Mouse (Mus musculus) cerebellum, adult 11 months (tissue): ENCODE data around the gene Glt8d2.

Experiments used
- DNase-seq: peaks from one replicate; pipeline ENCODE4 v3.0.0; 2022

Glt8d2 gene

GRCm38 (mm10) chr10:82690494-82690893, at the start of gene Glt8d2:
Gene Glt8d2, minus strand, starts transcription at chr10:82690650.
- DNase-seq: no peak

GRCm38 (mm10) chr10:82699296-82699941, 9.0 kb upstream of the Glt8d2 start:
- no peak for DNase-seq

GRCm38 (mm10) chr10:82698712-82699261, 8.3 kb upstream of the Glt8d2 start:
- DNase-seq: peak; percentile 87

- no peak for DNase-seq
Observed at GRCm38 (mm10) chr10:82697305-82697898, 7.0 kb upstream of the Glt8d2 start.

- DNase-seq: no peak
Observed at GRCm38 (mm10) chr10:82696453-82697079, 6.1 kb upstream of the Glt8d2 start.

- DNase-seq: no peak
Observed at GRCm38 (mm10) chr10:82695956-82696355, 5.5 kb upstream of the Glt8d2 start, which contains the start of gene Hcfc2. Gene Hcfc2, plus strand, starts transcription at chr10:82696160.

GRCm38 (mm10) chr10:82689681-82690211, 704 bp downstream of the Glt8d2 start:
- no peak for DNase-seq

GRCm38 (mm10) chr10:82685440-82685839, 5.0 kb downstream of the Glt8d2 start:
- no peak for DNase-seq

GRCm38 (mm10) chr10:82681639-82682038, 8.8 kb downstream of the Glt8d2 start:
- no peak for DNase-seq

- no peak for DNase-seq
Observed at GRCm38 (mm10) chr10:82680769-82681168, 9.7 kb downstream of the Glt8d2 start.

GRCm38 (mm10) chr10:82676949-82677348, 13.5 kb downstream of the Glt8d2 start:
- DNase-seq: peak; percentile 94

GRCm38 (mm10) chr10:82670205-82670604, 20.2 kb downstream of the Glt8d2 start:
- no peak for DNase-seq

GRCm38 (mm10) chr10:82666436-82667234, 23.8 kb downstream of the Glt8d2 start:
- peak; percentile 86 for DNase-seq

- no peak for DNase-seq
Observed at GRCm38 (mm10) chr10:82665951-82666350, 24.5 kb downstream of the Glt8d2 start.

GRCm38 (mm10) chr10:82663289-82663688, 27.2 kb downstream of the Glt8d2 start:
- DNase-seq: no peak

- peak; percentile 71 for DNase-seq
Observed at GRCm38 (mm10) chr10:82662267-82662990, 28.0 kb downstream of the Glt8d2 start.

GRCm38 (mm10) chr10:82661820-82662219, 28.6 kb downstream of the Glt8d2 start:
- no peak for DNase-seq

- DNase-seq: no peak
Observed at GRCm38 (mm10) chr10:82654581-82654980, 35.9 kb downstream of the Glt8d2 start.

GRCm38 (mm10) chr10:82652625-82653024, 37.8 kb downstream of the Glt8d2 start:
- DNase-seq: no peak

GRCm38 (mm10) chr10:82651221-82651620, 39.2 kb downstream of the Glt8d2 start:
- no peak for DNase-seq

GRCm38 (mm10) chr10:82647205-82647811, 43.1 kb downstream of the Glt8d2 start:
- DNase-seq: no peak

- DNase-seq: no peak
Observed at GRCm38 (mm10) chr10:82646083-82646482, 44.4 kb downstream of the Glt8d2 start.
